Mouse (Mus musculus) heart, adult 8-10 months (tissue): ENCODE measurements around the gene Napa. TPM values are rescaled to one million over a fixed set of nuclear protein-coding genes. Genes with fewer than 3 reads are reported as not detected.

Experiments
- DNase-seq: peaks from one replicate; pipeline ENCODE4 v3.0.0; 2022; ENCODE audit warnings: low spot score
- total RNA-seq, 4 experiments: library from RNA; stranded (reverse); gene quantifications; 2 replicates each; pipeline ENCODE4 v1.2.4; 2022

The Napa gene
- total RNA-seq = 100 to 1,000 TPM in 1 of 4 experiments, 10 to 100 TPM in 3; 76.5 to 101 (median 84.9) TPM

DNA sequence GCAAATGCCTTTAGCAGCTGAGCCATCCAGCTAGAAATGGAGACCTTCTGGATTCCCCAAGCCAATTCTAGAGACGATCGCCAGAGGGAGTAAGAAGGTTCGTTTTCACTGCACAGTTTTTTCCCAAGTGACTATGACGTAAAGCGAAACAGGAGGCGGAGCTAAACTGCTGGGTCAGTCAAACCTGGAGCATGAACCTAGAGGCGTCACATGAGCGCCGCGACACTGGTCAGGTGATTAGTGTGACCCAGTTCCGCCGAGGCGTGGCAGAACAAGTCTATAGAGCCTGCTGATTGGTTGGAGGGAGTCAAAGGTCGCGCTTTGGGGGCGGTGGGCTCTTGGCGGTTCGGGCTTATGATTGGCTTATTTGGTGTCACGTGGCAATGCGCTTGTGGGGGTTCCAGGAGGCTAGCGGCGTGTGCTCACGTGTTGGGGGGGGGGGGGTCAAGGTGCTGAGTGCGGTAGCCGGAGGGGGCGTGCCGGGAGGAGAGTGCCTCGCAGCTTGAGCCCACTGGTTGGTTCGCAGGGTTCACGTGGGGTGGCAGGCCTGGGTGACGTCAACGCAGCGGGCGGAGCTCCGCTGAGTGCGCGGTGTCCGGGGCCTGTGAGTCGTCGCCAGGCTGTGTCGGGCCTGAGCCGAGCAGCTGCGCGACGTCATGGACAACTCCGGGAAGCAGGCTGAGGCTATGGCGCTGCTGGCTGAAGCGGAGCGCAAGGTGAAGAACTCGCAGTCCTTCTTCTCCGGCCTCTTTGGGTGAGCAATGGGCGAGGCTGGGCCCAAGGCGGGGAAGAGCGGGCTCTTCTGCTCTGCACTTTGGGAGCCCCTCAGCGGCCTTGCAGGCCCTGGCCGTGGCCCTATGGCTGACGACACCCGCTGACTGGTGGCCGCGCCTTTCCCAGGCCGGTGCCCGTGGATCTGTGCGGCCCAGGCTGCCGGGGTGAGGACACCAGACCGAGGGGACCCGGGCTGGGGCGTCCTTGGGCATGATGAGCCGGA is at the start of gene Napa:
Gene Napa (plus strand): TSS at position 438 of the 997 bp plus-strand sequence.
- peak; percentile 99 for DNase-seq

DNA sequence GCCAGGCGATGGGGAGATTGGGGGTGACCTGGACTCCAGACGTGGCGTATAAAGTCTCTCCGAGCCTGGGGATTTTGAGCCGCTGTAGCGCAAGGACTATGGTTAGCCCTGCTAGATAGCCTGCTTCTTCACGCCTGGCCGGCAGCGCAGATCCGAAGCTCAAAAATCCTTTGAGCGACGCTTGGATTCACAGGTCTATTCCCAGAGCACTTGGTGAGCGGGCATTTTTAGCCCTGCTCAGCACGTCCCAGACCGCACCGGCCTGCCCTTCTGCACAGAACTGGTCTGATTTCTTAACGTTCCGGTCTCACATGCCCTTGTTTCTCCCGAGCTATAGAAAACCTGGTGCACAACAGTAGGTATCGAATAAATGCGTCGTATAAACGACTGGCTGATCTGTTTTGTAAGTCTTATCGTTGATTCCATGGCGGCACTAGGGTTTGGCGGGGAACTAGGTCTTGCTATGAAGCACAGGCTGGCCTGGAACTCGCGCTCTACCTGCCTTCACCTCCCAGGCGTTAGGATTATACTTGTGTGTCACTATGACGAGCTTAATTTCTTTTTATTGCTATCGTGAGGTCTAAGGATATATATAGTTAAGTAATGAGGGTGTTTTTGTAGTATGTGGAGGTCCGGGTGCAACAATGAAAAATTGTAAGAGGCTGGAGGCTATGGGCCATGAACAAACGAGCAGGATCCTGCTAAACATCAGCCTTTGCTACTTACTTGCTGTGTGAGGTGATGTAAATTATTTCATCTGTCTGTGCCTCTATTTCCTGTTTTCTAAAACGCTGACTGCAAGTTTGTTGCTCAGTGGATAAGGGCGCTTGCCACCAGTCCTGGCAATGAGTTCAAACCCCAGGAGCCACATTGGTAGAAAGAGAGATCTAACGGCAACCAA is 49.3 kb upstream of the Napa start:
- DNase-seq = no peak

DNA sequence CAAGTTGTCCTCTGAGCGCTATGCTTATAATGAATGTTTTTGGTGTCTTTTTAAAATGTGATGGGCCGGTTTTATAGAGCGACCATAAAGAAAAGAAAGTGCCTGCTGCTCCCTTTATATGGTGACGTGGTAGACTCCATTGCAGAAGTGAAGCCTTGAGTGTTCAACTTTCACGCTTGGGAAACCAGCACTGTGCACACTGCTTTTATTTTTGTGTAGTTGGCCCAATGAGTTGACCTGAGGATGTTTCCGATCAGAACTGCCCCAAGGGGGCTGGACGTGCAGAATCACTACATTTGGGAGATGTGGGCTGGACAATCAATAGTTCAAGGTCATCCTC is 48.7 kb upstream of the Napa start:
- no peak for DNase-seq

DNA sequence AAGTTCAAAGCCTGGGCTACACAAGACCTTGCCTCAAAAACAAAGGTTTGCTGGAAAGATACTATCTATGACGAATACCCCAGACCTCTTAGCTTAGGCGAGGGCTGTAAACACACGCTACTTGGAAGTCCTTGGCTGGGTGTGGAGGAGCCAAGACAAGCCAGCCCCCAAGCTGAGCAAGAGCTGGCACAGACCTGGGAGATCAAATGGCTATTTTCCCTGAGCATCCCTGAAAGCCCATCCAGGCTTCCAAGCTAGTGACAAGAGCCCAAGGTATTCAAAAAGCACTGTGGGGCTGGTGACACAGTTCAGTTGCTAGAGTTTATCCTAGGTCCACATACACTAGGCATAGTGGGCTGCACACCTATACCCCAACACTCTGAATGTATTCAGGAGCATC is 47.7 kb upstream of the Napa start:
- no peak for DNase-seq

DNA sequence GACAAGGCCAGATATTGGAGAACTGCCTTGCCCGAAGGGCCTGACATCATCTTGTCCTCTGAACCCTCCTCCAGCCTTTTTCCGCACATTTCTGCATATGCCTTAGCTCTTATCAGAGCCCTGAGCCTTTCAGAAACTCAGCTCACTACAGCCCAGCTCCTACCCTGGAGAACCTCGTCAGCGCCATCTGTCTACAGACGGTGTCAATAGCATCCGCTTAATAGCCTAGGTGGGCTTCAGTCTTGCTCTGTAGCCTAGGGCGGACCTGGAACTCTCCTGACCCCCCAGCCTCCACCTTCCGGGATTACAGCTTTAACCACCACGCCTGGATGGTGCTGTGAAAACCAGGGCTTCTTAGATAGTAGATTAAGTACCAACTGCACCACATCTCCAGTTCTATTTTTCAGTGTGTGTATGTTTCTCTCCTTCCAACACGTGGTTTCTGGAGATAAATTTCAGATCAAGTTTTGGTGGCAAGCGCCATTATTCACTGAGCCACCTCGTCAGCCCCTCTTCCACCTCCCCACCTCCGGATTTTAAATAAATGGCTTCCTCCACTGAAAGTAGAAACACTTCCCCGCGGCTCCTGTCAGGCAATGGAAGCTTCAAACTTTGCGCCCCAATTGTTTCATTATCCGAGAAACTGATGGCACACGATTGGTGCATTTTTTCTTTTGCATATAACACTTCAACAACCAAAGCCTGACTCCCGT is 46.2 kb upstream of the Napa start:
- DNase-seq = peak; percentile 80

DNA sequence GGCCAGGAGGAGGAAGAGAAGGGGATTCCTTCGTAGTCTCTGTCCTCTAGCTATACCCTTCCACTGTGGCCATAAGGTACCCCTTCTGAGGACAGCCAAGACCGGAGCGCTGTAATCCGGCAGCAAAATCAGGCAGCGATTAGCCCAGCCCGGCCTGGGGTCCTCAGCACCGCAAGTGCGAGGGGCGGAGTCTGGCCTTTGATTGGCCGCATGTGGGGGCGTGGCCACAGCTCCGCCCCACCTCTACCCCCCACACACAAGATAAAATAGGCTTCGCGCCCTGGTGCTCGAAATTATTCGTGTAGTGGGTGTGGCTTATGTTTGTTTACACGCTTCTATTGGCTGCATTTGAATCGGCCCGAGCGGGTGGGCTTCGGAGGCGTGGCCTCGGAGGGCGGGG is 45.6 kb upstream of the Napa start:
- DNase-seq = peak; percentile 95

DNA sequence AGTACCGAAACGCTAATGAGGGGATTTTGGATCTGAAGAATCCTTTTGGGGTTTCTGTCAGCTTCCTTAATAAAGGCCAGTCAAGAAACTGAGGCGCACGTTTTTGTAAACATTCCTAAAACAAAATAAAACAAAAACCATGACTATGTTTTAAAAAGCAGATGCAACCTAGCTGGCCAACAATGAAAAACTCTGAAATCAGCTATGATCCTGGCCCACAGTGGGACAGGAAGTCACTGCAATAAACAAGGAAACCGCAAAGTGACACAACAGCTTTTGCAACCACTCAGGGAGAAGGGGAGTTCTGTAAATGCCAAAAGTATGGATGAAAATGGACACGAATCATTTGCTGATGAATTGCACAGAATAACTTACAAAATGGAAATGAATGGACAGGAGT is 45.2 kb upstream of the Napa start:
- DNase-seq = no peak

DNA sequence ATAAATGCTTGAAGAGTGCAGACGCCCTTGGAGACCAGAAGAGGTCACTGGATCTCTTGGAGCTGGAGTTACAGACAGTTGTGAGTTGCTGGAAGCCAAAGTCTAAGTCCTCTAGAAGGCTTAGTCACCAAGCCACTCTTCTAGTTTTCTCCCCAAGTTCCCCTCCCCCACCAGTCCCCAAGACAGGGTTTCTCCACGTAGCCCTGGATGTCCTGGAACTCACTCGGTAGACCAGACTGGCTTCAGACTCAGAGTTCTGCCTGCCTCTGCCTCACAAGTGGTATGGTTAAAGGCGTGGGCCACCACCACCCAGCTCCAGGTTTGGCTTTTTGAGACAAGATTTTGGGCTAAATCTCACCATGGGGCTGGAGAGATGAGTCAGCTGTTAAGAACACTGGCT is 43.3 kb upstream of the Napa start:
- no peak for DNase-seq

DNA sequence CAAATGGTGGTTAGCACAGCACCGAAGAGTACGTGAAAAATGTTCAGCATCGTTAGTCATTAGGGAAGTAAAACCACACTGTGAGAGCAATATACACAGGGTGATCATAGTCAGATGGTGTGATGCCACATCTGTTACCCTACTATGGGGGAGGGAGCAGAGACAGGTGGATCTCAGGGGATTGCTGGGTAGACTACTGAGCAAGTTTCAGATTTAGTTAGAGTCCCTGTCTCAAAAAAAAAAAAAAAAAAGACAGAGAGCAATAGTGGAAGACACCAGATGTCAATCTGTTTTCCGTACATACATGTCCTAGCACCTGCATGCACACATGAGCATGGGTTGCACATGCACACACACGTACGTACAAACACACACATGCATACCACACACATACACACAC is 42.6 kb upstream of the Napa start:
- no peak for DNase-seq

DNA sequence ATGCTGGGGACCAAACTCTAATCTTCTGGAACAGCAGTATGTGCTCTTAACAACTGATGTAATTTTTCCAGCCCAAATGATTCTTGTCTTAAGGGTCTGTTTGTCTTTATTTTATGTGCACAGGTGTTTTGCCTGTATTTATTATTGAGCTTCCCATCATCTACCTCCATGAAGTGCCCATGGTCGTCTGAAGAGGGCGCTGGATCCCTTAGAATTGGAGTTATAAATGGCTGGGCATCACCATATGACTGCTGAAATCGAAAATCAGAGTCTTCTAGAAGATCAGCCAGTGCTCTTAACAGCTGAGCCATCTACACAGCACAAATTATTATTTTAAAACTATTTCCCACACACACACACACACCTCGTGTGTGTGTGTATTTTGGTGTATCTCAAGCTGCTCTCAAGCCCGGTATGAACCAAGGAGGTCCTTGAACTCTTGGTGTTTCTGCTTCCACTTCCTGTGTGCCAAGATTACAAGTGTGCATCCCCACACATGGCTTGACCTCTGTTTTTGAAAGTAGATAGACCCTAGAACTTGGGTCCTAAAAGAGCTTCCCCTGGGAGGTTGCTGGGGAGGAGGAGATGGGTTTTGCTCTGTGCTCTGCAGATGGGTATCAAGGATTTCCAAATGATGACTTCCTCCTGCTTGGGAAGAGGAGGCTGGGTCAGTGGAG is 41.7 kb upstream of the Napa start:
- DNase-seq = no peak

DNA sequence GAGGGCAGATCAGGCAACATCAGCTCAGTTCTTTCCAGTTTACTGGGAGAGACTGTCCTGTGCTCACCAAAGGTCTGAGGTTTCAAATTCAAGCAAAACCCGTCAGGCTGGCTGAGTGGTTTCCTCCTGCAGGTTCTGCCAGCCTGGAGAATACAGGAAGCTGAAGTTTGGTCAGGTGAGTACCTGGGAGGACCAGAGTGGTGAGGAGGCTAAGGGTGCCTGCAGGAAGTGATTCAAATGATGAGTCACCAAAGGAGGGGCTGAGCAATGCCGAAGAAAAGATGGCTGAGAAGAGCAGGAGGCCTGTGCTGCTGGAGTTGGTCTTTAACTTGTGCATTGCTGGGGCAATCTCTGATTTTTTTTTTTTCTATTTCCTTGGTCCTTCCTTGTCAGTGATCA is 41.1 kb upstream of the Napa start:
- no peak for DNase-seq

DNA sequence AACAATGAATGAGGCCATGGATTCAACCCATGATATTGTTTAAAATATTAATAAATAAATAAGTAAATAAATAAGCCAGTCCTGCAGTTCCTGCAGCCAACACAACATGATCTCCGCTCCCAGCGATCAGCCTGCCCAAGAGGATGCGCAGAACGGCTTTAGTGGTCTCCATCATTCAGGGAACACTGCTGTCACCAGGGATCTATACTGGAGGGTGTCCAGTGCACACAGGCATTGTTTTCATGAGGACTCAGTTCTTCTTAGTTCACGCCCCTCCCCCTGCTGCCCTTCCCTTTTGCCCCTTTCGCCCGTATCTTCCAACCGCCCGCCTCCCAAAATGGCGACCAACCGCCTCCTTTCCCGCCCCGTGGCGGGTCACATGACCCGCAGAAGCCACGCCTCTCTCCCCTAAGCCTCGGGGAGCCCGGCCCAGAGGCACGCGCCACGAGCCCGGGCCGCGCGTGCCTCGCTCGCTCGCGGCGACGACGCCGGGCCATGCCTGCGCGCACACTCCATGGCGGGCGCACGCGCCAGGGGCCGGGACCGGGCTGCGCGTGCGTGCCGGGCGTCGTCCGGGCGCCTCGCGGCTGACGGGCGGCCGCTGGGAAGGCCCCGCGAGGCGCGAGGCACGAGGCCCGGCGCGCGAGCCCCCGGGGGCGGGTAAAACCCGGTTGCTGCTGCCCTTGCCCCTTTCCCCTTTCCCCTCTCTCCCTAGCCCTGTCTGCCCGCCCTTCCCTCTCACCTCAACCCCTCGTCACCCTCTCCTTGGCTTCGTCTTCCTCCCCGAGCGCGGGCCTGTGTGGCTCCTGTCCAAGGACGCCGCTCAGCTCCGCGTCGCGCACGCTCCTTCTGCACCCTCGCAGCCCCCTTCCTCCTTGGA is 36.8 kb upstream of the Napa start, which contains the start of gene Zfp541:
Gene Zfp541 (plus strand): TSS at position 596 of the 880 bp plus-strand sequence.
- DNase-seq = no peak

DNA sequence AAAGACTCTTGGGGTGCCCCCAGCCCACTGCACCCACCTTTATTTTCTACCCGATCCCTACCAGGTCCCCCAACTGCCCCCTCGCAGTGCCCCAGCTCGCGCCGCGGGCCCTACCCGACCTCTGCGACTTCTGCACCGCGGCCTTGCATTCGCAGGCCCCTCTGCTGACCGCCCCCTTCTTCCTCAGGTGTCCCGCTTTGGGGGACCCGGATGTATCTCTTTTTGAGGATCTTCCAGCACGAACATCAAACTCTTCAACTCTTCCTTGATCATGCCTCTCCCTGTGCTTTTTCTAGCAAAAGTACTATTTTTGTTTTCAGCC is 36.2 kb upstream of the Napa start:
- DNase-seq = no peak

DNA sequence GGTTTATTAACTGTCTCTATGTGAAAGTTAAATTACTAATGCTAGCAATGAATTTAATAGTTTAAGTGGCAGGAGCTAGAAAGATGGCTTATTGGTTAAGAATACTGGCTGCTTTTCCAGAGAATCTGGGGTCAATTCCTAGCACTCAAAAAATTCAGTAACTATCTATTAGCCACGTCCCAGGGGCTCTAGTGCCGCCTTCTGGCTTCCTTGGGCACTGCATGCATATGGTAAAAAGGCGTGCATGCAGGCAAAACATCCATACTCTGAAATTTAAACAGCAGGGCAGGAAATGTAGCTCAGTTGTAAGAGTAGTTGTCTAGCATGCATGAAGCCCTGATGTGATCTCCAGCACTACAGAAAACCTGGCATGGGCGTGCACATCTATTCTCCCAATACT is 34.8 kb upstream of the Napa start:
- no peak for DNase-seq

DNA sequence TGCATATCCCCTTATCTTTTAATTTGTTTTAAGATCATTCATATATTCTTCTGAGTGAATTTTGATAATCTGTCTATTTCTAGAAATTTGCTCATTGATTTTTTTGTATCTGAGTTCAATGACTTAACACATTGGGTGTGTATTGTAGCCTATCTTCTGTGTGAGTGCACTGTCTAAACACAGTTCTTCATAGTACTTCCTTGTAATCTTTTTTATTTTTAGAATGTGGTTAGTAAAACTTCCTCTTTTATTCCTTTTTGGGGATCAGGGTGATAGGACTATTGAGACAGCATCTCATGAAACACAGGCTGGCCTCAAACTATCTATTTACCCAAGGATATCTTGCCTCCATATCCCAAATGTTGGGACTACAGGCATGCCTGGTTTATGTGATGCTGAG is 27.4 kb upstream of the Napa start:
- no peak for DNase-seq

DNA sequence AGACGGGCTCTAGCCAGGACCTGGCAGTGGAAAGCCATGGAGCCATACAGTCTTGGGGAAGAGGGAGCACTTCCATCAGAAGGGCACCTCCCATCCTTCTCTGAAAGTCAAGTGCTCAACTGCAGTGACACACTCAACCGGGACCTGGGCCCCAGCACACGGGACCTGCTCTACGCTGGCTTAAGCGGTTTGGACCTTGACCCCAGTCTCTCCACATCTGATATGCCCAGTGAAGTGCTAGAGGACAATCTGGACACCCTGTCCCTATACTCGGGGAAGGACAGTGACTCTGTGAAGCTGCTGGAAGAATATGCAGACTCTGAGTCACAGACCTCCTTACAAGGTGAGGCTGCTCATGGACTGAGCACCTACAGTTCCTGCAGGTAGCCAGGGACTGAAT is 26.4 kb upstream of the Napa start:
- DNase-seq = no peak

DNA sequence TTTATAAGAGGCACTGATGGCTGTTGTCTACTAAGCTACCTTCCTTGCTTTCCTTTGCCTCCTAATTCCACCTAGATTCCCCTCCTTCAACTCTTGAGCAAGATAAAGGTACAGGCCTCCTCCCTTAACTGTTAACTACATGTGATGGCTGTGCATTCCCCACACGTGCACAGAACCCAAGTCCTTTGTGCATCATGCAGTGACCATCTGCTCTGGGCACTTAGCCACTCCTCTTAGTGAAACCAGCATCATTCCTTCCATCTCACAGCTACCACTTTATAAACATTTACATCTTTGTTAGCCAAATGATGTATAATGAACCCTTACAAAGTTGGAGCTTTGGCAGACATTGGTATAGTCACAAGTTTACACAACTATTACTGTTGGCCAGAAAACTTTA is 18.3 kb upstream of the Napa start:
- no peak for DNase-seq

DNA sequence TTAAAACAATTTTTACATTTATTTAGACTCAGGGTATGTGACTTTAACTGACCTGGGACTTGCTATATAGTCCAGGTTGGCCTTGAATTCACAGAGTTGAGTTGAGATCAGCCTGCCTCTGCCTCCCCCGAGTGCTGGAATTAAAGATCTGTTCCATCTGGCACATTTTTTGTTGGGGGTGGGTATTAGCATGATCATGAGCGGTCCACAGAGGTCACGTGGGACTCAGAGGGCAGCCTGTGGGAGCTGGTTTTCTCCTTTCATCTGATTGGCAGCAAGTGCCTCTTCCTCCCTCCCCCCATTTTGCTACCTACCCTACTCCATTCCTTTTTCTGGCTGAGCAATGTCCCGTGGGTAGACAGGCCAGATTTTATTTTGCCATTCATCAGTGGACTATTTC is 17.7 kb upstream of the Napa start:
- DNase-seq = no peak

DNA sequence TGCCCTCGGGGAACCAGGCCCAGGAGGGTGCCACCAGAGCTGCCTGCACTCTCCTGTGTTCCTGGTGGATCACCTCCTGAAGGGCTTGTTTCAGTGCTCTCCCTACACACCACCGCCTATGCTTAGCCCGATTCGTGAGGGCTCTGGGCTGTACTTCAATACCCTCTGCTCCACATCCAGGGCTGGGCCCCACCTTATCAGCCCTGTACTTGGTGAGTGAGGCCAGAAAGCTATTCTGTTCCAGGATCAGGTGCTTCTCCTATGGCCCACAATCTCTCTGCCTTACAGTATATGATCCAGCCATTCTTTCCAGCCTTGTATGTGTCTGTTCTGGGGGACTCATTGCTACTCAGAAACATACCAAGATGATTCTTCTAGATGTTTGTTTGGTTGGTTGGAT is 14.9 kb upstream of the Napa start:
- no peak for DNase-seq

DNA sequence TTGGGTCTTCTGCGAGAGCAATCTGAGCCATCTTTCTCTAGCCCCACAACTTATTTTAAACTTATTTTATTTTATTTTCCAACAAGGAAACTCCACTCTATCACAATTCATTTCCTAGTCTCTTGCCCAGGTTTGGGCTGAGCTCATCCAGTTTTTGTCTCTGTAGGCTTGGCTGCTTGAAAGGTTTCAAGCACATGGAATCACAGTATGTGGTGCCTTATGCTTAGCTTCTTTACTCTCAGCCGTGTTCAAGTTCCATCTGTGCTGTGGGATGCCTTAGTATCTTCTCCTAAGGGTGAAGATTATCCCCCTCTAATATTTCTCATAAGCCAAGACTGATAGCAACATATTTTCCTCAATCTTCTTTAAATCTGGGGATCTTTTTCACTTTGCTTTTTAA is 10.7 kb upstream of the Napa start:
- DNase-seq = no peak

DNA sequence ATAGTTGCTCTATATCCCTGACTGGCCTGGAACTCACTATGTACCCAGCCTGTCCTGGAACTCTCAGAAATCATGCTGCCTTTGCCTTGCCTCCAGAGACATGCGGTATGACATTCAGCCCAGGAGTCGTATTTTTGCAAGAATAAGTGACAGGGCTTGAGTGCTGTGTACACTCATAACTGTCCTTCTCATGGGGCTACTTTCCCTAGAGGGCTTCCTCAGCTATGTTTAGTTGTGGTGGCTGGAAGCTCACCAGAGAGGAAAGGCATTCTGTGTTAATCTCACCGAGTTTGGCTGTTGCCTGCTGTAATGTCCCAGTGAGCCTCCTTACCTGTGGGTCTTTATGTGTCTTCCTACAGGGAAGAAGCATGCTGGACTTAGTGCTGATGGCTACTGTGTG is 3.7 kb upstream of the Napa start:
- DNase-seq = no peak
